Mouse (Mus musculus) limb, embryonic 15.5 days (tissue): ENCODE data around the gene Fndc3a. TPM values are rescaled to one million over a fixed set of nuclear protein-coding genes. Genes with fewer than 3 reads are reported as not detected.

ENCODE experiments used
- ATAC-seq: fragments of 200-750 bp; cut with Nextera tagmentation; 2 replicates; pipeline ENCODE4 v1.8.0; 2017; ENCODE audit warnings: low read depth, moderate TSS enrichment; ENCODE audit not compliant: insufficient number of reproducible peaks, low FRiP score, low TSS enrichment
- H3K27ac ChIP-seq: fragments of 300-500 bp; sonication (generic); 2 replicates; pipeline ENCODE4 v1.5.1; 2015; ENCODE audit warnings: moderate library complexity, mild to moderate bottlenecking, inconsistent platforms
- H3K27me3 ChIP-seq: fragments of 300-500 bp; sonication (generic); 2 replicates; pipeline ENCODE4 v1.6.1; 2015; ENCODE audit warnings: inconsistent platforms
- H3K36me3 ChIP-seq: fragments of 300-500 bp; sonication (generic); 2 replicates; pipeline ENCODE4 v1.6.1; 2015; ENCODE audit warnings: inconsistent platforms
- H3K4me1 ChIP-seq: fragments of 300-500 bp; sonication (generic); 2 replicates; pipeline ENCODE4 v1.6.1; 2015; ENCODE audit warnings: inconsistent platforms
- H3K4me2 ChIP-seq: fragments of 300-500 bp; sonication (generic); 2 replicates; pipeline ENCODE4 v1.6.1; 2015; ENCODE audit warnings: mild to moderate bottlenecking, inconsistent platforms
- H3K4me3 ChIP-seq: fragments of 300-500 bp; sonication (generic); 2 replicates; pipeline ENCODE4 v1.5.1; 2015; ENCODE audit warnings: mild to moderate bottlenecking, inconsistent platforms
- H3K9ac ChIP-seq: fragments of 300-500 bp; sonication (generic); 2 replicates; pipeline ENCODE4 v1.6.1; 2015; ENCODE audit warnings: inconsistent platforms
- H3K9me3 ChIP-seq: fragments of 300-500 bp; sonication (generic); 2 replicates; pipeline ENCODE4 v1.6.1; 2016; ENCODE audit warnings: inconsistent platforms
- WGBS: fragments of 180-500 bp; shearing (Covaris S2); methylation state at CpG from one replicate; pipeline ENCODE4 v1.1.7; 2015; 5-methylcytosine and 5-hydroxymethylcytosine counted together
- polyA plus RNA-seq: library from polyadenylated mRNA; unstranded; fragments of >200 nt; fragmentation: Nextera tagmentation; extraction: Ambion mirVana; gene quantifications from 2 replicates; pipeline ENCODE4 v1.2.1, GENCODE M21; 2015

Gene Fndc3a
- polyA plus RNA-seq, 1 experiment from 2014 or later: 43.6 TPM

- no peak for ATAC-seq
Observed at GRCm38 (mm10) chr14:72649268-72649667, 60.5 kb downstream of the Fndc3a start.

GRCm38 (mm10) chr14:72645512-72645911, 64.3 kb downstream of the Fndc3a start:
- no peak for ATAC-seq

More at GRCm38 (mm10) chr14:72649268-72649667, 60.5 kb downstream of the Fndc3a start:
- no peak overlapping the region for H3K4me2 ChIP-seq
- H3K9me3 ChIP-seq: no peaks in the 10 kb centered on the region
- no peaks in the 10 kb centered on the region for H3K27me3 ChIP-seq
- 0 out of 2 replicates have a peak, but pooled peaks cover 3% of the 10 kb centered on the region for H3K36me3 ChIP-seq
- no peak overlapping the region for H3K27ac ChIP-seq
- H3K9ac ChIP-seq: no peak overlapping the region
- H3K4me1 ChIP-seq: no peaks in the 10 kb centered on the region
- H3K4me3 ChIP-seq: no peak overlapping the region

DNA sequence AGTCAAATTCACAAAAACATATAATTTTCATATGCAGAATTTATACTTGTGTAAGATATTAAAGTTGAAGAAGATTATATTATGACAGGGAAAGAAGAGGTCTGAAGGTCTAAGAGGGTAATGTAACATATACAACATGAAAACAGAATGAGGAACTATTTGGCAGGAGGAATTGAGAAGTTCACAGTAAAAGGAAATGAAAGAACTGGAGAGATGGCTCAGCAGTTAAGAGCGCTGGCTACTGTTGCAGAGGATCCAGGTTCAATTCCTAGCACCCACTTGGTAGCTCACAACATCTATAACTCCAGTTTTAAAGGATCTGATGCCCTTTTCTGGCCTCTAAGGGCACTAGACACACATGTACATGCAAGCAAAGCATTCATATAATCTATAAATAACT, 65.2 kb downstream of the Fndc3a start:
- H3K9me3 ChIP-seq: no peaks in the 10 kb centered on the region
- H3K27ac ChIP-seq: no peak overlapping the region
- ATAC-seq: no peak
- no peaks in the 10 kb centered on the region for H3K27me3 ChIP-seq
- H3K36me3 ChIP-seq: peaks cover 3% of the 10 kb centered on the region; the same call in 1 of the 2 replicates
- H3K4me1 ChIP-seq: no peaks in the 10 kb centered on the region
- no peak overlapping the region for H3K4me2 ChIP-seq
- no peak overlapping the region for H3K9ac ChIP-seq
- 96% methylated on average over 1 of the region's 1 CpGs for WGBS
- no peak overlapping the region for H3K4me3 ChIP-seq

More at GRCm38 (mm10) chr14:72645512-72645911, 64.3 kb downstream of the Fndc3a start:
- Histone ChIP-seq H3K4me3 (no peak overlapping the region), H3K9ac (no peak overlapping the region), H3K9me3 (no peaks in the 10 kb centered on the region), H3K4me1 (no peaks in the 10 kb centered on the region), H3K27me3 (no peaks in the 10 kb centered on the region), H3K27ac (no peak overlapping the region), H3K36me3 (peaks cover 5% of the 10 kb centered on the region; the same call in 1 of the 2 replicates), H3K4me2 (no peak overlapping the region)

DNA sequence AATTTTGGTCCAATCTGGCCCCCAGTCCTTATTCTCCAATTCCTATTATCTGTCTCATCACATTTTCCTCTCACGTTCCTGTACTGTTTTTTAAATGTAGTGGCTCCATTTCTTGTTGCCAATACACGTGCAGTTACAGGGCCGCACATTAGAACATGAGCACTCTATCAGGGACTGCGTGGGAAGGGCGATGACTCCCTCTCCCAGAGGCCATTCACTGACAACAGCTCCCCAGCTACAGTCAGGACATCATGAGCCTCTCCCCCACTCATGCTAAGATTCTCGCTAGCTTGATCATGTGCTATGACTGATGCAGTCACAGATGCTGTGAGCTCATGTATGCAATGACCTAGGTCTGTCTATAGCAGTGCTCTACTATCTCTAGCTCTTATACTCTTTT, 71.3 kb downstream of the Fndc3a start:
- H3K27me3 ChIP-seq: no peaks in the 10 kb centered on the region
- no peak overlapping the region for H3K4me3 ChIP-seq
- H3K9me3 ChIP-seq: no peaks in the 10 kb centered on the region
- ATAC-seq: no peak
- H3K9ac ChIP-seq: no peak overlapping the region
- peaks cover 5% of the 10 kb centered on the region; the same call in 1 of the 2 replicates for H3K36me3 ChIP-seq
- WGBS: 94% methylated on average over 6 of the region's 6 CpGs
- H3K4me2 ChIP-seq: no peak overlapping the region
- no peak overlapping the region for H3K27ac ChIP-seq
- no peaks in the 10 kb centered on the region for H3K4me1 ChIP-seq

DNA sequence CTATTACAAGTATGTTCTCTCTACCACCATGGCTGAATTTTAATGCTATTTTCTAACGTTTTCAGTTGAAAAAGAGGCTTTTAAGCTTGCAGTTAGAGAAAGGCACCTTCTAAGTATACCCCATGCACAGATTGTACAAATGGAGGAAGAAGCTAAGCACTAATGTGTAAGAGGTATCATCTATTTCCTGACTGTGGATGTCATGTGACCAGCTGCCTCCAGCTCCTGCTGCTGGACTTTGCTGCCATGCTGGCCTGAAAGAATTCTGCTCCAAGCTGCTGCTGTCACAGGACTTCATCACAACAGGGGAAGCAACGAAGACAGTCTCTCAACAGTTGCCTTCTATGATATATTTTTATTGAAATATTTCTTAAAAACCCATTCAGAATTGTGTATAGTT, 76.2 kb downstream of the Fndc3a start:
- no peak overlapping the region for H3K4me2 ChIP-seq
- H3K4me3 ChIP-seq: no peak overlapping the region
- H3K9ac ChIP-seq: no peak overlapping the region
- H3K36me3 ChIP-seq: 0 out of 2 replicates have a peak, but pooled peaks cover 2% of the 10 kb centered on the region
- H3K4me1 ChIP-seq: no peaks in the 10 kb centered on the region
- ATAC-seq: no peak
- no peaks in the 10 kb centered on the region for H3K27me3 ChIP-seq
- H3K9me3 ChIP-seq: no peaks in the 10 kb centered on the region
- 71% methylated on average over 2 of the region's 2 CpGs for WGBS
- no peak overlapping the region for H3K27ac ChIP-seq

GRCm38 (mm10) chr14:72625411-72625810, 84.4 kb downstream of the Fndc3a start:
- H3K36me3 ChIP-seq: no peaks in the 10 kb centered on the region
- H3K27ac ChIP-seq: no peak overlapping the region
- H3K4me1 ChIP-seq: no peaks in the 10 kb centered on the region
- no peak overlapping the region for H3K4me2 ChIP-seq
- no peak for ATAC-seq
- H3K4me3 ChIP-seq: no peak overlapping the region
- no peak overlapping the region for H3K9ac ChIP-seq
- H3K9me3 ChIP-seq: no peaks in the 10 kb centered on the region
- no peaks in the 10 kb centered on the region for H3K27me3 ChIP-seq

- H3K9me3 ChIP-seq: no peaks in the 10 kb centered on the region
- H3K36me3 ChIP-seq: no peaks in the 10 kb centered on the region
- H3K27ac ChIP-seq: no peak overlapping the region
- no peak overlapping the region for H3K4me3 ChIP-seq
- no peak for ATAC-seq
- H3K9ac ChIP-seq: no peak overlapping the region
- H3K4me2 ChIP-seq: no peak overlapping the region
- peaks cover 16% of the 10 kb centered on the region for H3K4me1 ChIP-seq
- no peaks in the 10 kb centered on the region for H3K27me3 ChIP-seq
- 86% methylated on average over 3 of the region's 3 CpGs for WGBS
Observed at GRCm38 (mm10) chr14:72604077-72604476, 105.7 kb downstream of the Fndc3a start.

DNA sequence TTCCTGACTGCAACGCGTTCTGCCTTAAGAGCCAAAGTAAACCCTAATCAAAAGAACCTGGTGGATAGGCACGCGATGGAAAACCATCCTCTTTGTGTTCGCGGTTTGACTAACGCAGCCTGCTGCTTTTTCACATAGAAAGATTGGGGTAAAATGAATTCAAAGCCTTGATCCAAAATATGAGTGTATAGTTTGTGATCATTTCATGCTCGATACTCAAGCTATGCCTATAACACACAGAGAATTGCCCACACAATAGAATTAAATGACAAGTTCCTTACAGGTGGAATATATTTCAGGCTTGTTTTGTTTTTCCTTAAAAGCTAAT, 106.6 kb downstream of the Fndc3a start:
- Histone ChIP-seq H3K27me3 (no peaks in the 10 kb centered on the region), H3K9me3 (no peaks in the 10 kb centered on the region), H3K27ac (peak overlapping the region; percentile 83), H3K4me1 (peaks cover 16% of the 10 kb centered on the region), H3K9ac (peak overlapping the region; percentile 44; the same call in 1 of the 2 replicates), H3K36me3 (no peaks in the 10 kb centered on the region), H3K4me3 (peak overlapping the region; percentile 53), H3K4me2 (peak overlapping the region; percentile 49)
- ATAC-seq: no peak
- WGBS: under 1% methylated on average over 8 of the region's 8 CpGs

DNA sequence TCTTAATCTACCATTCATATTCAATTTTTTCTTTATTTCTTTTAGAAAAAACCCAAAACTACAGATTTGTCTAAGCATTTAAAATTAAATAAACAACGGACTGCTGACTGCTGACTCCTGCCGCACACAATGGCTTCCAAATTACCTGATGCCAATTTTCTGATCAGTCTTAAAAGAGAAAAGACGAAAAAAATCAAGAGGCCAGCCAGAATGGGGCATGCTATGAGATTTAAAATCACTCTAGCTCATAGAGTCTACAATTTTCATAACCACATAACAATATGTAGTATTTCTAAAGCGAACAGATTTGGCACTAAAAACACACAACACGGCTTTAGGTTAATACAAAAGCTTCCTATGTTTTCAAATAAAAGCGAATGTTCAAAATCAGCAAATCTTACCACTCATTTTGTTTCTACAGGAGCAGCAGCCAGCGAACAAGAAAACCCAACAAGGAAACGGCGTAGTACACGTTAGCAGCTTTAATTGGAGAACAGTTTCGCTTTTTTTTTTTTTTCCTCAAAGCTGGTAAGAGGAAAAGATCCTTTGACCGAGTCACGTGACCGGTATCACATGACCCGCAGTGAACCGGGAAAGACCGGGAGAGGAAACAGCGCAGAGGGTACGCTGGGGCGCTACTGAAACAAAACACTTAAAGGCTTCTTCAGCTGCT, 107.1 kb downstream of the Fndc3a start:
- Histone ChIP-seq H3K9me3 (no peaks in the 10 kb centered on the region), H3K4me1 (peaks cover 16% of the 10 kb centered on the region), H3K27ac (peak overlapping the region; percentile 83), H3K27me3 (no peaks in the 10 kb centered on the region), H3K9ac (peak overlapping the region; percentile 44), H3K4me3 (peak overlapping the region; percentile 53), H3K4me2 (peak overlapping the region; percentile 49), H3K36me3 (peaks cover 4% of the 10 kb centered on the region)
- peak; percentile 81 for ATAC-seq
- WGBS: 1% methylated on average over 20 of the region's 20 CpGs

DNA sequence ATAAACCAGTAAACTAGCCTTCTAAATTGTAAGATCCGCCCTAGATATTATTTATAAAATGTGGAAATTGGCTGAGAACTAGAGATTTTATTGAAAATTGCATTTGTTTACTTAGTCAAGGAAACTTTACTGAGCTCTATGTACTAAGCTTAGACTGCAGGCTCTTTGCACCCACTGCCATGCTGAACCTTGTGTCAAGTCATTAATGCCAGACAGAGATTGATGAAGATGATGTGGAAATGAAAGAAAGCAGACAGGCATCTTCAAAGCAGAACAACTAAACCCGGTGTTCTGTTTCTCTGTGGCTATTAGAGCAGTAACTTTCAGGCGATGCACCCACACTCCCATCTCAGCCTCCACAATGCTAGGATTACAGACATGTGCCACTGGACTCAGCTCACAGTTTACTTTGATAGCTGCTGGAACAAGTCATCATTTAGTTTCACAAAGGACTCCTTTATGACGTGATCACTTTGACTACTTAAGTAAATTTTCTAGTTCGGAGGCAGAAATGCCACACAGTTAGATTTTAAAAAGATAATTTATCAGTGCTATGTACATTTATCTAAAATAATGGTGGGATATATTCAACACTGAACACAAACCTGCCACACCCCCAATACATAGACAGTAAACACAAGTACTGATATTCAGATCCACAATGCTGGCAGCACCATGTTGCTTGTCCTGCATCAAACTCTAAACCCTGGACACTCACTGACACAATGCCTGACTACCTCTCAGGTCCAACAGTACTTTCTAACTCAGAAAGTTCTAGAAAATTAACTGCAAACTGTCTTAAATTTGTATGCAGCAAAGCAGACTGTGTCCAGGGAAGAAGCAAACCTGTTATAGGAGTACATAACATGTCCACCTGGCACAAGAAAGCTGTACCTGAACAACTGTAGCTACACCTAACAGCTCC, 108.2 kb downstream of the Fndc3a start:
- H3K4me2 ChIP-seq: peak overlapping the region; percentile 49
- H3K4me3 ChIP-seq: peak overlapping the region; percentile 53
- no peaks in the 10 kb centered on the region for H3K27me3 ChIP-seq
- H3K27ac ChIP-seq: no peak overlapping the region
- WGBS: 32% methylated on average over 5 of the region's 5 CpGs
- no peak for ATAC-seq
- H3K4me1 ChIP-seq: peaks cover 16% of the 10 kb centered on the region
- H3K9ac ChIP-seq: no peak overlapping the region
- H3K36me3 ChIP-seq: peaks cover 10% of the 10 kb centered on the region
- no peaks in the 10 kb centered on the region for H3K9me3 ChIP-seq

DNA sequence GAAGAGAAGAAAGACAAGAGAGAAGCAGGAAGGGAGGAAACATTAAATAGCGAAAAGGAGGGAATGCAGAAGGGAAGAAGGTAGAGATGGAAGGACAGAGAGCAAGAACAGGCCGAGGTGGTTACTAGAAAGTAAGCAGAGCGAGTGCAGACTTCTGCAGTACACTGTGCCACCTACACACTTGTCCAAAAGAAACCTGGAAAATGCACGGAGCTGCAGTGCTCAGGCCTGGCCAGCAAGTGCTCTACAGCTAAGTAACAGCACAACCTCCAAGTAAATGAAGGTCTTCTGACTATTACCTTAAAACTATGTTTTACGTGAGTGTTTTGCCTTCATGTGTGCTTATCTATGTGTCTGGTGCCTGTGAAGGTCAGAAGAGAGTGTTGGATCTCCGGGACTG, 109.4 kb downstream of the Fndc3a start:
- H3K27ac ChIP-seq: no peak overlapping the region
- no peak for ATAC-seq
- peaks cover 16% of the 10 kb centered on the region for H3K4me1 ChIP-seq
- no peak overlapping the region for H3K9ac ChIP-seq
- H3K9me3 ChIP-seq: no peaks in the 10 kb centered on the region
- WGBS: 71% methylated on average over 6 of the region's 6 CpGs
- no peak overlapping the region for H3K4me3 ChIP-seq
- no peak overlapping the region for H3K4me2 ChIP-seq
- peaks cover 10% of the 10 kb centered on the region for H3K36me3 ChIP-seq
- no peaks in the 10 kb centered on the region for H3K27me3 ChIP-seq
